Mouse (Mus musculus): ENCODE measurements at regions not wholly inside any gene's neighbourhood (a gene's known extent, or its start where the extent isn't known, plus 50 kb on each side); places are given as distances from the start of the nearest gene placed in this dataset.
A peak's percentile ranks its signal among the peaks of the same experiment; 100 is the strongest.

DNA sequence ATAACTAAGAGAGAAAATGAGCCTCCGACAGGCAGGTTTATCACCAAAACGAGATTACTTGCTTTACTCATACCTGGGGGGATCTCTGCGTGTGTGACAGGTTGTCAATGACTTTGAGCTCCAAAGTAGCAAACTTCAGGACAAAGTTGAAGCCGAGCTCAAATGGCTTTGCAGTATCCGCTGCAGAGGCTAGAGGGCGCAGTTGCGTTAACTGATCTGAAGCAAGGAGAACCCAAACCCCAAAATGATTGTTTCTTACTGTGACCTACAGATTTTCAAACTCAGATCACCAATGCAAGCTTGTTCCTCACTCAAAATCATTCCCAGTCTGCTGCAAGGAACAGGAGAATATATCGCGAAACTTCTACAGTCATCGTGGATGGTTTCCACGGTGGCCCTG is 59.3 kb upstream of the Fer start:
- DNase-seq = peak; percentile 12 to 23

GRCm38 (mm10) chr17:63804416-63804815 is 58.4 kb upstream of the Fer start:
- DNase-seq = no peak

DNA sequence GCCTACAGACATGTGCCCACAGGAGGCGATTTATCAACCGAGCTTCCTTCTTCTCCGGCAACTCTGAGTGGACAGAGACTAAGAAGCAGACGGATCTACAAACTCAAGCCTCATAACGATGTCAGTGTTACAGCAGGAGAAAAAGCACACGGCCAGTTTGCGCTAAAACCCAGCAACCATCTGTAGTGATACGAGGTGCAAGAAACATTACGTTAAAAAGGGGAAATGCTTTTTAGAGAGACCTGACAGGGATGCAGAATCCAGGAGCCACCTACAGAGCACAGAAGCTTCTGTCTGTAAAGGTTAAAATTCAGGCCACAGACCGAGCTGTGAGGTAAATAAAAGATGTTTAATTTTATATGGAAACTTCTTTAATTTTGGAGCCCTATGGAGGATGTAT is 56.5 kb upstream of the Fer start:
- no peak for DNase-seq

GRCm38 (mm10) chr17:63807590-63808228 is 55.2 kb upstream of the Fer start:
- DNase-seq = no peak

GRCm38 (mm10) chr17:63808756-63809155 is 54.1 kb upstream of the Fer start:
- DNase-seq = no peak

DNA sequence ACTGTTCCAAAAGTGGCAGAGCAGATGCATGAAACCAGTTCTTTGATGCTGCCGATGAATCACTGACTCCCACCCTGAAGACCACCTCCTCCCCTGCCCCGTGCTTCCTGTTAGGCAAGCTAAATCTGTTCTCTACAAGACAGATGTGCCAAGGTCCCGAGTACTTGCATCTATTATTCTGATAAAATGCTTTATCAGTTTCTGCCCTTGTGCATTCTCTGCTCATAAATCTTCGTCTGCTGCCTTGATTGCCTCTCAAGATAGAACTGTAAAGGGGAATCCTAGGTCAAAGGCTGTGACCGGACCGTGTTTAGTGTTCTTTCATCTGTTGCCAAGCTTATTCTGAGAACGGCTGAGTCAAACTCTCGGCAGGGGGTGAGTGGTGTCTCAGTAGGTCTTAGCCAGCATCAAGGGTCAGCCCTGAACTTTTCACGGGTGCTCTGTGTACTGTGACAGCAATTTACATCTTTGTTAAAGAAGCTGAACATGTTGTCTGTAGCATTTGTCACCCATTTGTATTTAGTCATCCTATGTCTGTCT is 51.5 kb upstream of the Fer start:
- no peak for DNase-seq

DNA sequence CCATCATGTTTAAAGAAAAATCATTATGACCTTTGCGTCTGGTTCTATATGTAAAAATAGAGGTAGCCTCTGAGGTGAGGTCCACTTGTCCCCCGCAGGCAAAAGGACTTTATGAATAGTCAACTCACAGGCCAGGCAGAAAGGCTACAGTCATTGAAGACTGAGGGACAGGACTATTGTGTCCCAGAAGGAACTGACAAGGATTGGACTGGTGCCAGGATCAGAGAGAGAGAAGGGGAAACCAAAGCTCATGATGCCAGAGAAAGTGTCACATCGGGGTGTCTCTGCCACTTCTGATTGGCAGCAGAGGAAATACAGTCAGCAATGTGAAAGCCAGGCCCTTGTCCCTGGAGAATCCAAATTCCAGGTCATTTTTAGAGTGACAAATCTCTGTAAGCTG is 50.3 kb upstream of the Fer start:
- no peak for DNase-seq
